Mouse (Mus musculus) left cerebral cortex, postnatal 14 days (tissue): ENCODE measurements around the gene Gse1. TPM values are rescaled to one million over a fixed set of nuclear protein-coding genes. Genes with fewer than 3 reads are reported as not detected.

Experiments used
- DNase-seq, 2 experiments: peaks; one replicate each; pipeline ENCODE4 v3.0.0; 2021 to 2022; ENCODE audit warnings: low spot score in 2 of 2, mixed read lengths in 1 of 2
- intact Hi-C: fragments of 180-260 bp; cut with DNase I; formaldehyde crosslinking; loops from one replicate; pipeline ENCODE4 v1.15.1; 2025
- total RNA-seq, 2 experiments: library from RNA; stranded (reverse); gene quantifications; 2 replicates each; pipeline ENCODE4 v1.2.3; 2021

Gene Gse1
- total RNA-seq, 2 experiments from 2014 or later, result 49.0 to 57.3 TPM

- no peak for DNase-seq
- intact Hi-C loops, result no loop called here
These were observed 173.0 kb downstream of the Gse1 start for GRCm38 (mm10) chr8:120401216-120401615.

GRCm38 (mm10) chr8:120401712-120402111 lies 173.5 kb downstream of the Gse1 start:
- no peak for DNase-seq
- intact Hi-C loops, result no loop called here

- intact Hi-C loops, result no loop called here
- no peak for DNase-seq
These were observed 175.5 kb downstream of the Gse1 start for GRCm38 (mm10) chr8:120403606-120404269.

- intact Hi-C loops, result loop anchor here (5.0 kb wide), 1 partner anchor 128 kb away; no protein-coding TSS in a partner anchor
These were observed 176.4 kb downstream of the Gse1 start for GRCm38 (mm10) chr8:120404609-120405036.

GRCm38 (mm10) chr8:120406008-120406632 lies 177.9 kb downstream of the Gse1 start:
- intact Hi-C loops, result loop anchor here (5.0 kb wide), 1 partner anchor 126 kb away; no protein-coding TSS in a partner anchor
- no peak for DNase-seq

More at GRCm38 (mm10) chr8:120404609-120405036, 176.4 kb downstream of the Gse1 start:
- DNase-seq, result no peak

- intact Hi-C loops, result loop anchor here (5.0 kb wide), 1 partner anchor 125 kb away; no protein-coding TSS in a partner anchor
- no peak for DNase-seq
These were observed 179.5 kb downstream of the Gse1 start for GRCm38 (mm10) chr8:120407701-120408240.

GRCm38 (mm10) chr8:120408241-120409215 lies 180.3 kb downstream of the Gse1 start:
- no peak for DNase-seq
- intact Hi-C loops, result loop anchor here (5.0 kb wide), 1 partner anchor 124 kb away; no protein-coding TSS in a partner anchor

- DNase-seq, result no peak
These were observed 181.2 kb downstream of the Gse1 start for GRCm38 (mm10) chr8:120409371-120410013.

GRCm38 (mm10) chr8:120411059-120411458 lies 182.8 kb downstream of the Gse1 start:
- DNase-seq, result peak in 1 of 2 experiments; percentile 40
- intact Hi-C loops, result loop anchor here (5.0 kb wide), 1 partner anchor 76 kb away; no protein-coding TSS in a partner anchor

More at GRCm38 (mm10) chr8:120409371-120410013, 181.2 kb downstream of the Gse1 start:
- intact Hi-C loops, result loop anchor here (5.0 kb wide), 2 partner anchors 78 to 123 kb away; no protein-coding TSS in a partner anchor

- intact Hi-C loops, result loop anchor here (5.0 kb wide), 1 partner anchor 75 kb away; no protein-coding TSS in a partner anchor
- DNase-seq, result no peak
These were observed 183.6 kb downstream of the Gse1 start for GRCm38 (mm10) chr8:120411862-120412261.

GRCm38 (mm10) chr8:120412357-120412756 lies 184.1 kb downstream of the Gse1 start:
- DNase-seq, result no peak
- intact Hi-C loops, result loop anchor here (5.0 kb wide), 1 partner anchor 75 kb away; no protein-coding TSS in a partner anchor

GRCm38 (mm10) chr8:120412911-120413625 lies 184.8 kb downstream of the Gse1 start:
- intact Hi-C loops, result loop anchor here (5.0 kb wide), 1 partner anchor 74 kb away; no protein-coding TSS in a partner anchor
- peak; percentile 53 to 73 for DNase-seq

GRCm38 (mm10) chr8:120413626-120413988 lies 185.4 kb downstream of the Gse1 start:
- no peak for DNase-seq
- intact Hi-C loops, result loop anchor here (5.0 kb wide), 1 partner anchor 74 kb away; no protein-coding TSS in a partner anchor

GRCm38 (mm10) chr8:120414216-120414615 lies 186.0 kb downstream of the Gse1 start:
- no peak for DNase-seq
- intact Hi-C loops, result loop anchor here (5.0 kb wide), 1 partner anchor 73 kb away; no protein-coding TSS in a partner anchor

- no peak for DNase-seq
- intact Hi-C loops, result no loop called here
These were observed 187.2 kb downstream of the Gse1 start for GRCm38 (mm10) chr8:120415474-120415873.

- intact Hi-C loops, result no loop called here
- no peak for DNase-seq
These were observed 187.9 kb downstream of the Gse1 start for GRCm38 (mm10) chr8:120416173-120416521.

- DNase-seq, result peak in 1 of 2 experiments; percentile 65
- intact Hi-C loops, result no loop called here
These were observed 188.5 kb downstream of the Gse1 start for GRCm38 (mm10) chr8:120416522-120417394.
